Mouse (Mus musculus) olfactory bulb, adult 2 months (tissue): ENCODE measurements around the gene Amd1.

Experiments
- CTCF ChIP-seq: fragments of 200-500 bp; IDR thresholded peaks from 2 replicates; pipeline ENCODE4 v1.5.1; 2012; ENCODE audit warnings: low read depth, mild to moderate bottlenecking, low read length, moderate library complexity; ENCODE audit not compliant: insufficient read depth
- POLR2A ChIP-seq: fragments of 200-500 bp; IDR thresholded peaks from 2 replicates; pipeline ENCODE4 v1.6.1; 2012; ENCODE audit warnings: mild to moderate bottlenecking, low read depth, low read length, moderate library complexity; ENCODE audit not compliant: insufficient read depth

- TF ChIP-seq CTCF (no peak), POLR2A (no peak)
Observed at GRCm38 (mm10) chr10:40275991-40276390, 26.0 kb downstream of the Amd1 start.
